Mouse (Mus musculus): Measurements from ENCODE around the gene Epo. TPM values are rescaled to one million over a fixed set of nuclear protein-coding genes. Genes with fewer than 3 reads are reported as not detected.

The Epo gene
- total RNA-seq, 1 experiment from 2014 or later, result not detected

Other genes with a start within 250 kb of the Epo start
- 0.57 to 1.2 TPM in 2 of 3 replicates, not detected in the other for gene Ache, start 245.7 kb downstream of the Epo start, total RNA-seq (2017)
- 0.64 to 3.0 TPM (median 1.2 TPM) in 3 replicates for gene Ufsp1, start 238.6 kb downstream of the Epo start, total RNA-seq (2017)
- gene Srrt, start 225.6 kb downstream of the Epo start, total RNA-seq (2017), result 250 to 289 TPM (median 261 TPM) in 3 replicates
- 2.7 to 4.0 TPM (median 3.2 TPM) in 3 replicates for gene Trip6, start 218.8 kb downstream of the Epo start, total RNA-seq (2017)
- 24.2 to 30.4 TPM (median 25.2 TPM) in 3 replicates for gene Slc12a9, start 199.6 kb downstream of the Epo start, total RNA-seq (2017)
- not detected in 3 replicates for gene Ephb4, start 183.1 kb downstream of the Epo start, total RNA-seq (2017)
- not detected in 3 replicates for gene Zan, start 56.2 kb downstream of the Epo start, total RNA-seq (2017)
- 9.7 to 27.5 TPM (median 20.4 TPM) in 3 replicates for gene Pop7, start 30.7 kb downstream of the Epo start, total RNA-seq (2017)
- 11.9 to 24.2 TPM (median 12.0 TPM) in 3 replicates for gene Gigyf1, start 14.7 kb downstream of the Epo start, total RNA-seq (2017)
- 361 to 408 TPM (median 386 TPM) in 3 replicates for gene Gnb2, start 268 bp upstream of the Epo start, total RNA-seq (2017)
- not detected in 3 replicates for gene Actl6b, start 20.3 kb upstream of the Epo start, total RNA-seq (2017)
- 0.29 to 0.53 TPM (median 0.38 TPM) in 3 replicates for gene Tfr2, start 36.6 kb upstream of the Epo start, total RNA-seq (2017)
- 3.0 to 5.9 TPM (median 5.8 TPM) in 3 replicates for gene Mospd3, start 67.8 kb upstream of the Epo start, total RNA-seq (2017)
- not detected in 3 replicates for gene Pcolce, start 80.5 kb upstream of the Epo start, total RNA-seq (2017)
- not detected in 3 replicates for gene Fbxo24, start 95.8 kb upstream of the Epo start, total RNA-seq (2017)
- 34.9 to 86.0 TPM (median 77.2 TPM) in 3 replicates for gene Lrch4, start 95.9 kb upstream of the Epo start, total RNA-seq (2017)
- gene Gm20605, start 95.9 kb upstream of the Epo start, total RNA-seq (2017), result 12.9 to 28.7 TPM (median 25.9 TPM) in 3 replicates
- 20.7 to 64.8 TPM (median 21.8 TPM) in 3 replicates for gene Sap25, start 108.1 kb upstream of the Epo start, total RNA-seq (2017)
- 0.10 TPM in 1 of 3 replicates, not detected in the others for gene Irs3, start 112.5 kb upstream of the Epo start, total RNA-seq (2017)
- gene Agfg2, start 151.5 kb upstream of the Epo start, total RNA-seq (2017), result 7.7 to 11.8 TPM (median 9.0 TPM) in 3 replicates
- gene Nyap1, start 208.4 kb upstream of the Epo start, total RNA-seq (2017), result 0.19 to 1.2 TPM (median 0.43 TPM) in 3 replicates
- 65.2 to 107 TPM (median 70.0 TPM) in 3 replicates for gene Tsc22d4, start 212.5 kb upstream of the Epo start, total RNA-seq (2017)
- gene Ppp1r35, start 245.6 kb upstream of the Epo start, total RNA-seq (2017), result 8.7 to 10.8 TPM (median 9.5 TPM) in 3 replicates